11 mouse cellular contexts compared by ENCODE assay signal in genomic region chr12:117410604-117411003, GRCm38 (mm10).
DNase-seq lines count a peak whose midpoint lies in the region; ATAC-seq and TF ChIP-seq lines count a peak whose summit lies in the region.
"Had no signal": no experiment of that assay in that cellular context is flagged by ENCODE, and none has a peak within 500 bp of the region (broad histone marks: within the 10 kb centered on the region; RNA-seq: fewer than 3 reads in every experiment).

No protein-coding gene starts in this region.

- no peak for TF ChIP-seq EP300 in liver, postnatal 0 days (IDR thresholded peaks at IDR 0.05; ENCODE audit: low read depth)

- no peaks in the 10 kb centered on the region for H3K9me3 ChIP-seq in liver, postnatal 0 days (ENCODE audit: low read length)
- no peaks in the 10 kb centered on the region for H3K9me3 ChIP-seq in liver, embryonic 12.5 days (replicated peaks)
- no peaks in the 10 kb centered on the region for H3K9me3 ChIP-seq in heart, embryonic 11.5 days (replicated peaks; ENCODE audit: control insufficient read depth, low read length)
- no peaks in the 10 kb centered on the region for H3K9me3 ChIP-seq in midbrain, embryonic 15.5 days
- H3K9me3 ChIP-seq: limb, embryonic 12.5 days had no signal

- H3K27me3 ChIP-seq in liver, postnatal 0 days (ENCODE audit: insufficient read depth, low read length) = no peaks in the 10 kb centered on the region
- no peaks in the 10 kb centered on the region for H3K27me3 ChIP-seq in liver, embryonic 12.5 days (replicated peaks)
- no peaks in the 10 kb centered on the region for H3K27me3 ChIP-seq in heart, embryonic 11.5 days (ENCODE audit: control insufficient read depth, insufficient read depth, low read length)
- H3K27me3 ChIP-seq in midbrain, embryonic 15.5 days (replicated peaks) = no peaks in the 10 kb centered on the region

- no peak overlapping the region for H3K4me3 ChIP-seq in liver, postnatal 0 days (ENCODE audit: low read depth, low read length)
- H3K4me3 ChIP-seq in liver, embryonic 12.5 days = no peak overlapping the region
- no peak overlapping the region for H3K4me3 ChIP-seq in heart, embryonic 11.5 days (ENCODE audit: low read depth, low read length)
- no peak overlapping the region for H3K4me3 ChIP-seq in midbrain, embryonic 15.5 days
- H3K4me3 ChIP-seq: limb, embryonic 12.5 days had no signal

- H3K27ac ChIP-seq in liver, postnatal 0 days (ENCODE audit: low read depth) = no peak overlapping the region
- H3K27ac ChIP-seq in liver, embryonic 12.5 days = no peak overlapping the region
- H3K27ac ChIP-seq in heart, embryonic 11.5 days (ENCODE audit: low read depth, low read length) = 0 out of 2 replicates have a peak overlapping the region, but pooled peaks have one; percentile 10
- H3K27ac ChIP-seq in midbrain, embryonic 15.5 days = no peak overlapping the region
- H3K27ac ChIP-seq: limb, embryonic 12.5 days had no signal

- H3K36me3 ChIP-seq in liver, postnatal 0 days (replicated peaks; ENCODE audit: insufficient read depth, low read length) = no peaks in the 10 kb centered on the region
- H3K36me3 ChIP-seq in liver, embryonic 12.5 days = no peaks in the 10 kb centered on the region
- no peaks in the 10 kb centered on the region for H3K36me3 ChIP-seq in heart, embryonic 11.5 days (ENCODE audit: control insufficient read depth, insufficient read depth, low read length)
- no peaks in the 10 kb centered on the region for H3K36me3 ChIP-seq in midbrain, embryonic 15.5 days (replicated peaks)
- H3K36me3 ChIP-seq: limb, embryonic 12.5 days had no signal

- 10% methylated on average over 1 of the region's 1 CpGs for WGBS in liver, postnatal 0 days (ENCODE audit: insufficient replicate concordance)
- 8% methylated on average over 1 of the region's 1 CpGs for WGBS in liver, embryonic 12.5 days (ENCODE audit: insufficient replicate concordance)
- WGBS in heart, embryonic 11.5 days (ENCODE audit: insufficient replicate concordance) = 41% methylated on average over 1 of the region's 1 CpGs
- WGBS in midbrain, embryonic 15.5 days = 35% methylated on average over 1 of the region's 1 CpGs

- TF ChIP-seq CTCF in liver, postnatal 0 days (IDR thresholded peaks at IDR 0.05; ENCODE audit: low read depth) = no peak

- ATAC-seq in liver, postnatal 0 days = no peak
- ATAC-seq in liver, embryonic 12.5 days = no peak
- peak; percentile 32; the same call in 1 of the 2 replicates for ATAC-seq in heart, embryonic 11.5 days (replicated peaks; ENCODE audit: insufficient number of reproducible peaks, low FRiP score, low TSS enrichment)
- ATAC-seq in midbrain, embryonic 15.5 days (replicated peaks) = no peak
- no peak for ATAC-seq in erythroblast, adult 5-6 weeks (replicated peaks; ENCODE audit: low FRiP score, poor library complexity, severe bottlenecking)

- H3K9ac ChIP-seq in liver, postnatal 0 days (replicated peaks) = no peak overlapping the region
- H3K9ac ChIP-seq in liver, embryonic 12.5 days = no peak overlapping the region
- H3K9ac ChIP-seq in heart, embryonic 11.5 days (ENCODE audit: low read depth, low read length) = no peak overlapping the region
- no peak overlapping the region for H3K9ac ChIP-seq in midbrain, embryonic 15.5 days
- H3K9ac ChIP-seq: limb, embryonic 12.5 days had no signal

- no peak overlapping the region for H3K4me2 ChIP-seq in liver, postnatal 0 days (ENCODE audit: low read depth, low read length)
- H3K4me2 ChIP-seq in liver, embryonic 12.5 days = no peak overlapping the region
- no peak overlapping the region for H3K4me2 ChIP-seq in heart, embryonic 11.5 days
- H3K4me2 ChIP-seq in midbrain, embryonic 15.5 days = no peak overlapping the region
- H3K4me2 ChIP-seq: limb, embryonic 12.5 days; midbrain, embryonic 11.5 days had no signal

- peak; percentile 28 for DNase-seq in liver, postnatal 0 days
- peak; percentile 64 for DNase-seq in heart, postnatal 4 days
- DNase-seq in lung, postnatal 36 days = peak; percentile 55
- DNase-seq: cerebellum, adult 9-11 months; thymus, postnatal 4 days had no signal

- no peaks in the 10 kb centered on the region for H3K4me1 ChIP-seq in liver, postnatal 0 days (ENCODE audit: insufficient read depth)
- H3K4me1 ChIP-seq in liver, embryonic 12.5 days = no peaks in the 10 kb centered on the region
- no peaks in the 10 kb centered on the region; the same call in 1 of the 2 replicates for H3K4me1 ChIP-seq in heart, embryonic 11.5 days (ENCODE audit: control insufficient read depth, insufficient read depth, low read length)
- peaks cover 10% of the 10 kb centered on the region; the same call in 1 of the 2 replicates for H3K4me1 ChIP-seq in midbrain, embryonic 15.5 days
